Mouse (Mus musculus): ENCODE results near the gene Zfp27.

Gene Zfp27

GRCm38 (mm10) chr7:29905966-29906681 is at the start of gene Zfp27:
Zfp27 (minus strand) TSS chr7:29906572.
- DNase-seq (ENCODE audit: low spot score in 2 of 2): peak; percentile 58 to 72

DNA sequence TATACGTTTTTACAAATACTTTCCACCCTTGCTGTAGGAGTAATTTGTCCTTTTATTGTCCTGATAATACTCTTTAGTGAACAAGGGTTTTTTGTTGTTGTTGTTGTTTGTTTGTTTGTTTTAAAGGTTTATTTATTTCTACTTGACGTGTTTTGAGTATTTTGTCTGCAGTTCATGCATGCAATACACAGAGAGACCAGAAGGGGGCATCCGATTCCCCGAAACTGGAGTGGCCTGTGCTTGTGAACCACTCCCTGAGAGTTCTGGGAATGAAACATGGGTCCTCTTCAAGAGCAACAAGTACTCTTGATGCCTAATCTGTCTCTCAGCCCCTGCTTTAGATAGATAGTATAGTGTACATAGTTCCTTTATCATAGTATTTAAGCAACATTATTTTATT is 48.4 kb upstream of the Zfp27 start:
- DNase-seq (ENCODE audit: low spot score in 2 of 2): peak in 1 of 2 experiments; percentile 20

- peak; percentile 67 to 73 for DNase-seq (ENCODE audit: low spot score in 2 of 2)
These were observed 47.4 kb upstream of the Zfp27 start, which contains the start of gene Zfp74 for GRCm38 (mm10) chr7:29953513-29954401. Zfp74 (minus strand) TSS chr7:29954089.

DNA sequence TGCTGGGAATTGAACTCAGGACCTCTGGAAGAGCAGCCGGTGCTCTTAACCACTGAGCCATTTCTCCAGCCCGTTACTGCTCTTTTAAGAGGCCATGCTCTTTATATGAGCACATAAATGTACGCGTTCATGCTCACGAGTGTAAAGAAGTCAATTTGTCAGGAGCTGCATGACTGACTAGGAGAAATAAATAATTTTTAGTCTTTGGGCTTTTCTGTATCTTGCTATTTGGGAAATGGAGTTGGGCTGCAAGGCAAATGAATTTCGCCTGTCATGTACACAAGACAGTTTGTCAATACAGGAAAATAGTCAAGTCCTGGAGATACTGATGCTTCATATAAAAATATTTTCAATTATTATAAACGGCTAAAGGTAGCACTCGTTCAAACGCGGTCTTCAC is 46.7 kb upstream of the Zfp27 start:
- no peak for DNase-seq (ENCODE audit: low spot score in 2 of 2)

GRCm38 (mm10) chr7:29944201-29944600 is 37.8 kb upstream of the Zfp27 start:
- DNase-seq (ENCODE audit: low spot score in 2 of 2): no peak

DNA sequence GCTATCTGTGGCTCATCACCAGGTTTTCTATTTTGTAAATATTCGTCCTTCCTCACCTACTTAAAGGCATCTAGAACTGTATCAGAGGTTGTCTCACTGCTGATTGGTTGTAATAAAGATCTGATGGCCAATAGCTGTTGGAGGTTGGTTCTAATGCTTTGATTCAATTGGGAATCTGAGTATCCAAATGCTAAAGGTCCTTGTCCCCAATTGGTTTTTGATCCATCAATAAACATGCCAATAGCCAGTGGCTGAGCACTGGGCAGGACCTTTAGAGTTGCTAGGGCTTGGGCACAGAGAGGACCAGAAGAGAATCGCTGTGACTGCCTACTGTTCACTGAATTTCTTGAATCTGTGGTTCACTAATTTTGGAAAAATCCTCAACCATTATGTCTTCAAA is 37.3 kb upstream of the Zfp27 start:
- no peak for DNase-seq (ENCODE audit: low spot score in 2 of 2)

DNA sequence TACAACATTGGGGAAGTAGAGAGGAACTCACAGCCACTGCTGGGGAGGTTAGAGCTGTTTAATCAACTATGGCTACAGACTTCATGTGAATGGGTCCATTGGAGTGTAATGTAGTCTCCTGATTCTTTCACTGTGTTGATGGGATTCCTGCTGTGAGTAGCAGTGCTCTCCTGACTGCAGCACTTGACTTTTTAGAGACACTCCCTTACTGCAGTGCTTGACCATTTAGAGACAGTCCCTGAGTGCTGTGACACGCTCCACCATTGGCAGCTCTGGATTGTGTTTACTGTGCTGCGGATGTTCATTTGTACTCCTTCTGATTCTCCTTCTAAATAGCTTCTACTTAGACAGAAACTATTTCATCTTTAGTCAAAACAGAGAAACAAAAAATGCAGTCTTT is 36.4 kb upstream of the Zfp27 start:
- no peak for DNase-seq (ENCODE audit: low spot score in 2 of 2)

GRCm38 (mm10) chr7:29941027-29941426 is 34.7 kb upstream of the Zfp27 start:
- no peak for DNase-seq (ENCODE audit: low spot score in 2 of 2)

GRCm38 (mm10) chr7:29938856-29939255 is 32.5 kb upstream of the Zfp27 start:
- DNase-seq (ENCODE audit: low spot score in 2 of 2): peak; percentile 40 to 46

DNA sequence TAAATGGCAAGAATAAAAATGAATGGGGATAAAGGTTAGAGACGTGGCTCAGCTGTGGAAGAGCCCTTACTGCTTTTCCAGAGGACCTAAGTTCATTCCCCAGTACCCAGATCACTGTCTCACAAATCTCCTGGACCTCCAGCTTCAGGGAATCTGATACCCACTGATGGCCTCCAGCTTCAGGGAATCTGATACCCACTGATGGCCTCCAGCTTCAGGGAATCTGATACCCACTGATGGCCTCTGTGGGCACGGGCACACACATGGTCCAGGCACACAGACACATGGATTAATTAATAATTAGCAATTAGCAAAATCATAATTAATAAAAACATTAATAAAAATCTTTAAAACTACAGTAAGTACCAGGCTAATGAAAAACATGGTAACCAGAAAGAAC is 16.4 kb upstream of the Zfp27 start:
- DNase-seq (ENCODE audit: low spot score in 2 of 2): no peak

DNA sequence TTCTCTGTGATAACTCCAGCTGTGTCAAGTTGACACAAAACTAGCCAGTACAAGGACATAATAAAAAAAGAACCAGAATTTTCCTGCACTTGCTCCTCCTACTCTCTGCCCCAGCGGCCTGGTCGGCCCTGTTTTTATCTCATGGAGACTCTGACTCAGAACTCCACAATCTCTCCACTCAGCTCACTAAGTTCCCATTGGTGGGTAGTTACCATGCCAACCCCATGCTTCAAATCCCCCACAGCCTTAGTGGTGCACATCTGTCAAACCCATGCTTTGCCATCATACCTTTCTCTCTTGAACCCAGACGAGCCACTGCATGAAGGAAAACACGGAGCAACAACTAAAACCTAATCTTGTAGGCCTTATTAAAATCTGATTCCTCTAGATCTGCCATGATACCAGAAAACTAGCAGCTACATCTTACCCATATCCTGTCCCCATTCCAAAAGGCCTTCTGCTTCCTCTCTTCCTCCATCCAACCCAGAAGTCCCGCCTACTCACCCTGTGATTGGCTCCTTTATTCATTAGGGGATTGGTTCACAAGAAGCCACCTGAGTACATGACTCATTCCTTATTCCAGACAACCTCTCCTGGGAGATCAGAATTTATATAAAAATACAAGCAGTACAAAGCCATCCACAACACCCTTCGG is 15.2 kb upstream of the Zfp27 start:
- no peak for DNase-seq (ENCODE audit: low spot score in 2 of 2)

GRCm38 (mm10) chr7:29918062-29918453 is 11.7 kb upstream of the Zfp27 start:
- DNase-seq (ENCODE audit: low spot score in 2 of 2): no peak

DNA sequence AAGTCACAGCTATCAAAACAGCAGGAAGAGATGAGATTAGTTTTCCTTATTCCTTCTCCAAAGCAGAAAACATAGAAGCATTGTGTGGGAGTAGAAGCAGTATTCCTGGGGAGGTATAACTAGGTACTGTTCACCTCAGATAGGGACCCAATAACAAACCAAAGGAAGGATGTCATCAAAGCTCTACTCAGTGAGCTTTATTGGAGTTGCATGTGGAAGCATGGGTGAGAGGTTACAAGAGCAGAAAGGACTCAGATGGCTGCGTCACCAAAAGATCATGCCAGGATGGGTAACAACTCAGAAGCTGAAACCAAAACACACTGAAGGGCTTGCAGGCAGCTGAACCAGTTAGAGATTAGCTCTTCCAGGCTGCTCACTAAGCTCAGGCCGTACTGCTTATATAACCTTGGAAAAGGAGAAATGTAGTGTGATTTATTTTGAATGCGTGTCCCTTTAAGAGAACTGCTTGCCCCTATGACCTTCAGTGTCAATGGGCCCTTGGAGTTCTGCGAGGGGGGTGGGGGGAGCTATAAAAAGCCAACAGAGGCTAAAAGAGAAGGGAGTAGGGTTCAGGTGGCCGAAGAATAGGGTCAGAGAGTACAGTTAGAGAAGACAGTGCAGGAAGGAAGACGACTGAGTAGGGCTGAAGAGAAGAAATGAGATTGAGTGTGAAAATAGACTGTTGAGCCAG is 11.1 kb upstream of the Zfp27 start:
- no peak for DNase-seq (ENCODE audit: low spot score in 2 of 2)

DNA sequence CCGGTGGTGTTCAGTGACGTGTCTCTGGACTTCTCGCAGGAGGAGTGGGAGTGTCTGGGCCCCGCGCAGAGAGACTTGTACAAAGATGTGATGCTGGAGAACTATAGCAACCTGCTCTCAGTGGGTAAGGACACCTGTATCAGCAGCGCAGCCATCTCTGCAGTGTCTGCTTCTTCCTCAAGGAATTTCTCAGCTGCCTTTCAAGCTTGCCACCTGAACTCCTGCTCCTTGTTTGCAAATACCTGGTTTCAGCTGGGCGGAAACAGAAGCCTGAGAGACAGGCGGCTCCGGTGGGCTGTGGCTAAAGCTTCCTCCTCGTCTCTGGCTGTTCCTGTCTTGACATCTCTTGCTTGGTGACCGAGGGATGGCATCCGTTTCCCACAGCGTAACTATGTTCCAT is 5.8 kb upstream of the Zfp27 start:
- DNase-seq (ENCODE audit: low spot score in 2 of 2): no peak

GRCm38 (mm10) chr7:29910252-29910651 is 3.9 kb upstream of the Zfp27 start:
- no peak for DNase-seq (ENCODE audit: low spot score in 2 of 2)

DNA sequence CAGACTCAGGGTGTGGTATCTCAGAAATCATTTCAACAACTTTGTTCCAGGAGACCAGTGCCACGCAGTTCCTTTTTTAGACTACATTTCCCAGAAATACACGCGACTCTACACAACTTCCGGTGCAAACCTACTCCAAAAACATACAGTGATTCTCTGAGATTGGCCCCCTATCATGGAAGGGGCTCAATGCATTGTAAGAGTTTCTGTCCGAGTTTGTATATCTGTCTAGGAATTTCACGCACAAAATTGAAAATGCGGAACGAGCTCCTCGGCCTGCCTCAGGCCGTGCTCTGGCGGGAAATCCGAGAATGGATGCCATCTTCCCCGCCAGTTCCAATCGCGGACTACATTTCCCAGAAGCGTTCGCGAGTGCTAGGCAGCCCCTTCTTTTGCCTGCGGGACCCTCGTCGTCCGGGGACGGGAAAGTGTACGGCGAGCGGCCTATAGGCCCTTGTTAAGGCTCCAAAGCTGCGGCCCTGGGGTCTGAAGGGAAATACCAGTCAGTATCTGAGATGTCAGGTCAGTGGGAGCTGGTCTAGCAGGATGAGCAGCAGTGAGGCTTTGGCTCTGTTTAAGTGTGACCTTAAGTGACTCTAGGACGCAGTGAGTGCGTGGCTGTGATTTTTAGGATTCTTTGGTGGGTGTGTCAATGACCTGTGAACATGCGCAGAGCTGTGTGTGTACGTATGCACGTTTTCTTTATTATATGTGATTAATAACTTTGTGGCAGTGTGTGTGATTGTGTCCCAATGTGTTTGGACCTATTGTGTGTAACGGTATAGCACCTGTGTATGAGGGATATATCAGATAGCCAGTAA is 2.0 kb upstream of the Zfp27 start, which contains the start of gene Zfp383:
TSS of gene Zfp383 (plus strand) at position 94 of the 821 bp plus-strand sequence.
- peak; percentile 77 to 78 for DNase-seq (ENCODE audit: low spot score in 2 of 2)

DNA sequence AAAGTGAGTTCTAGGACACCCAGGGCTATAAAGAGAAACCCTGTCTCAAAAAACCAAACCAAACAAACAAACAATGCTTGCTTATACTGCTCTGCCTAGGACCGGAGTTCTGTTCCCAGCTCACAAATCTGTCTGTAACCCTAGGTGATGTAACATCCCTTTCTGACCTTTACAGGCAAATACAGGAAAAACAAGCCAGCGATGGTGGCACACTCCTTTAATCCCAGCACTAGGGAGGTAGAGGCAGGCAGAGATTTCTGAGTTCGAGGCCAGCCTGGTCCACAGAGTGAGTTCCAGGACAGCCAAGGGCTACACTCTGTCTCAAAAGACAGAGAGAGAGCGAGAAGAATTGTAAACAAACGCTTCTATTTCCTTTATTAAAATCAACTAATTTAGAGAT is 834 bp upstream of the Zfp27 start:
- DNase-seq (ENCODE audit: low spot score in 2 of 2): no peak

DNA sequence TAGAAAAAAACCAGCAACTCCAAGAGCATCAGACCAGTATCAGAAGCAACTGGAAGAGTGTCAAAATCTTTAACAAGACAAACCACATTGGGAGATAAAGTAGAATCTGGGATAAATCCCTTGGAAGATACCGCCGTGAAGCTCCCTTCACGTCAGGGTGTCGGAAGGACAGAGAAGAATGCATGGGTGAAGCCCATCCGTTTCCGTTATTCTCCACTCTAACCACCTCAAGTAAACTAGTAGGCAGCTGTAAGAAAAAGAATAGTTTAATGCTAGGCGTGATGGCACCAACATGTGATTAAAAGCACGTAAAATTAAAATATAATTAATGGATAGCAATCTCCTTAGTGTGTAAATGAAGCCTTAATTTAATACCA is 298 bp upstream of the Zfp27 start:
- peak in 1 of 2 experiments; percentile 5 for DNase-seq (ENCODE audit: low spot score in 2 of 2)

DNA sequence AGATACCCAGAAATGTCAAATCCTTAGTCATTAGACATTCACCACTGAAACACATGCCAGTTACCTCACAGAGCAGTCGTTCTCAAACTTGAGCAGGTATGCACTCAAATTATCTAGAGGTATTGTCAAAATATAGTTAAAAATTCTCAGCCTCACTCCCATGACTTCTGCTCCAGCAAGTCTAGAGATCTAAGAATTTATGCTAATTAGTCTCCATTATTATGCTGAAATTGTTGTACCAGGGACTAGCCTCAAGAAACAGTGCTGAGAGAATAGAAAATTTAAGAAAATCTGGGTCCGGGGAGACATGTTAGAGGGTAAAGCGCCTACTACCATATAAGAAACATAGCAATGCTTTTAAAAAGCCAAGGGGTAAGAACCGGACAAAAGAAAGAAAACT is 2.3 kb downstream of the Zfp27 start:
- no peak for DNase-seq (ENCODE audit: low spot score in 2 of 2)

GRCm38 (mm10) chr7:29898351-29898750 is 8.0 kb downstream of the Zfp27 start:
- DNase-seq (ENCODE audit: low spot score in 2 of 2): no peak

GRCm38 (mm10) chr7:29892756-29893155 is 13.6 kb downstream of the Zfp27 start:
- DNase-seq (ENCODE audit: low spot score in 2 of 2): no peak

Data from spleen, postnatal 36 days (tissue).